Mouse (Mus musculus) ES-E14 (cell line): Measurements from ENCODE around the gene Hist1h2ak.

Source experiments
- HCFC1 ChIP-seq: IDR thresholded peaks from 2 replicates; pipeline ENCODE4 v1.6.1; 2012; ENCODE audit warnings: low read length, inconsistent platforms, borderline replicate concordance; ENCODE audit not compliant: insufficient read depth
- ZC3H11A ChIP-seq: IDR thresholded peaks from 2 replicates; pipeline ENCODE4 v1.6.1; 2012; ENCODE audit warnings: low read depth, mild to moderate bottlenecking, inconsistent platforms, low read length, borderline replicate concordance
- ZNF384 ChIP-seq: IDR thresholded peaks from 2 replicates; pipeline ENCODE4 v1.6.1; 2012; ENCODE audit warnings: low read depth, low read length, inconsistent platforms

GRCm38 (mm10) chr13:21783734-21784161, 30.1 kb upstream of the Hist1h2ak start:
- peak; percentile 87 for TF ChIP-seq ZNF384
- TF ChIP-seq HCFC1 = no peak
- TF ChIP-seq ZC3H11A = no peak
